Mouse (Mus musculus) midbrain, embryonic 16.5 days (tissue): ENCODE data around the gene Mdm1. TPM values are rescaled to one million over a fixed set of nuclear protein-coding genes. Genes with fewer than 3 reads are reported as not detected.
"Not testable (repeated sequence)": the region's sequence is repeated elsewhere in the genome, so short reads cannot be mapped to it uniquely, and the experiment has no call there.

Source experiments
- ATAC-seq: fragments of 200-750 bp; cut with Nextera tagmentation; 2 replicates; pipeline ENCODE4 v1.8.0; 2017; ENCODE audit warnings: moderate TSS enrichment
- H3K27ac ChIP-seq: fragments of 300-500 bp; sonication (generic); 2 replicates; pipeline ENCODE4 v1.5.1; 2014; ENCODE audit warnings: mild to moderate bottlenecking, low read length, mixed read lengths
- H3K27me3 ChIP-seq: fragments of 300-500 bp; sonication (generic); 2 replicates; pipeline ENCODE4 v1.6.1; 2014; ENCODE audit warnings: low read depth, low read length, mixed read lengths; ENCODE audit not compliant: control insufficient read depth, insufficient read depth
- H3K36me3 ChIP-seq: fragments of 300-500 bp; sonication (generic); 2 replicates; pipeline ENCODE4 v1.6.1; 2014; ENCODE audit warnings: mild to moderate bottlenecking, low read length, moderate library complexity, mixed read lengths; ENCODE audit not compliant: control insufficient read depth, insufficient read depth
- H3K4me1 ChIP-seq: fragments of 300-500 bp; sonication (generic); 2 replicates; pipeline ENCODE4 v1.6.1; 2014; ENCODE audit warnings: mild to moderate bottlenecking, low read length, mixed read lengths; ENCODE audit not compliant: control insufficient read depth, insufficient read depth
- H3K4me2 ChIP-seq: fragments of 300-500 bp; sonication (generic); 2 replicates; pipeline ENCODE4 v1.6.1; 2014; ENCODE audit warnings: mild to moderate bottlenecking, low read length, mixed read lengths
- H3K4me3 ChIP-seq: fragments of 300-500 bp; sonication (generic); 2 replicates; pipeline ENCODE4 v1.5.1; 2014; ENCODE audit warnings: low read depth, mild to moderate bottlenecking, low read length, moderate library complexity, mixed read lengths
- H3K9ac ChIP-seq: fragments of 300-500 bp; sonication (generic); 2 replicates; pipeline ENCODE4 v1.6.1; 2014; ENCODE audit warnings: low read depth, low read length, mixed read lengths
- H3K9me3 ChIP-seq: fragments of 300-500 bp; sonication (generic); replicated peaks from 2 replicates; pipeline ENCODE4 v1.6.1; 2014; ENCODE audit warnings: mild to moderate bottlenecking, low read length, mixed read lengths; ENCODE audit not compliant: control insufficient read depth, poor library complexity, severe bottlenecking
- WGBS: fragments of 180-500 bp; shearing (Covaris S2); extraction: QIAGEN DNeasy Blood & Tissue Kit; methylation state at CpG from one replicate; pipeline ENCODE4 v1.1.7; 2014; 5-methylcytosine and 5-hydroxymethylcytosine counted together
- polyA plus RNA-seq: library from polyadenylated mRNA; unstranded; fragments of >200 nt; fragmentation: Nextera tagmentation; extraction: Ambion mirVana; gene quantifications from 2 replicates; pipeline ENCODE4 v1.2.1, GENCODE M21; 2015

Gene Mdm1
- polyA plus RNA-seq, 1 experiment from 2014 or later, result 30.6 TPM

DNA sequence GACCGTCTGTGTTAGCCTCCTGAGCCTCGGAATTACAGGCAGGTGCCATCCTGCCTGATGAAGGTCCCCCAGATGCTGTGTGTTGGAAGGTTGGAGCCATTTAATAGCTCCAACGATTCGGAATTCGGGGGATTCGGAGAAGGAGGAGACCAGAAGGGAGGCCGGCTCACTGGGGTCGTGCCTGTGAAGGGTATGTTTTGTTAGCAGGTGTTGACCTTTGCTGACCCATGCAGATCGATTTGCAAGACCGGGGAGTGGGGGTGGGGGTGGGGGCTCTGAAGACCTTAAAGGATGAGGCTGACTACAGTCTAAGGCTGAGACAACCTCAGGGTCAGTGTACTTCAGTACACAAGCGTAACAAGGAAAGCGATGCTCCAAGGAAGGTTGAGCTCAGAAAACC lies 27.6 kb downstream of the Mdm1 start:
- Histone ChIP-seq H3K4me1 (no peaks in the 10 kb centered on the region), H3K4me2 (no peak overlapping the region), H3K27me3 (no peaks in the 10 kb centered on the region), H3K4me3 (no peak overlapping the region), H3K27ac (no peak overlapping the region), H3K9me3 (no peaks in the 10 kb centered on the region), H3K9ac (no peak overlapping the region), H3K36me3 (peaks cover 8% of the 10 kb centered on the region; the same call in 1 of the 2 replicates)
- WGBS, result 71% methylated on average over 12 of the region's 12 CpGs
- no peak for ATAC-seq

DNA sequence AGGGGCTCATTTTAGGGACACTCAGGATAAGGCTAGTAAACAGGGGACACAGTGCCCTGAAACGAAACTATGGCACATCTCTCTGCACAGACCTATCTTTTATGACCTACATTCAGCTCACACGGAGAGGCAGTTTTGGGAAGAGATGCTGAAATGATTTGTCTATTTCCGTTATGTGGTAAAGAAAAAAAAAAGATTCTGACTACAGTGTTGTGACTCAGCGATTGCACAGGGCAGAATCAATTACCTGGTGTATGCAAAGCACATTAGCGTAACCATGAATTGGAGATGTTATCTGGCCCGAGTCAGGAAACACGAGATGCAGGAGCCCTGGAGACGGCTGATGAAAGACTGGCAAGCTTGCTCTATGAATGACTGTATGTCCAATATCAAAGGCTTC lies 30.8 kb downstream of the Mdm1 start:
- 76% methylated on average over 8 of the region's 8 CpGs for WGBS
- H3K27ac ChIP-seq, result no peak overlapping the region
- no peaks in the 10 kb centered on the region for H3K27me3 ChIP-seq
- H3K9me3 ChIP-seq, result no peaks in the 10 kb centered on the region
- H3K4me2 ChIP-seq, result no peak overlapping the region
- no peak overlapping the region for H3K9ac ChIP-seq
- H3K4me3 ChIP-seq, result no peak overlapping the region
- no peaks in the 10 kb centered on the region for H3K36me3 ChIP-seq
- H3K4me1 ChIP-seq, result no peaks in the 10 kb centered on the region
- ATAC-seq, result no peak

DNA sequence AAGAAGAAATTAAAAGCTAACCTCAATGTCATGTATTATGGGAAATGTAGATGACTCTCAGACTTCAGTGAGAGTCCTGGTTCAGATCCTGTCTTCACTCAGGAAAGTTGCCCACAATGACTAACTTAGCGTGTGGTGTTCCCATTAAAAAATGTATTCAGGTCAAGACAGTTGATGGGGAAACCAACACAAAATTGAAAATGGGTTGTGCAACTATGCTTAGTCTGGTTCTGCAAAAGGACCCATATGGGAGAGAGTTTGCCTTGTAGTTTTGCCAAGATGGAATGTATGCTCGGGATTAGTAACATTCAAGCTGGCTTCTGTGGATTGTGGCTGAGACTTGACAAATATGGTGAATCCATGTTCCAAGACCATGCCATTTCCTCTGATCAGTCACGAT lies 31.3 kb downstream of the Mdm1 start:
- Histone ChIP-seq H3K27ac (no peak overlapping the region), H3K4me2 (no peak overlapping the region), H3K4me3 (no peak overlapping the region), H3K9ac (no peak overlapping the region), H3K9me3 (no peaks in the 10 kb centered on the region), H3K4me1 (no peaks in the 10 kb centered on the region), H3K36me3 (no peaks in the 10 kb centered on the region), H3K27me3 (no peaks in the 10 kb centered on the region)
- ATAC-seq, result no peak
- 96% methylated on average over 3 of the region's 3 CpGs for WGBS

DNA sequence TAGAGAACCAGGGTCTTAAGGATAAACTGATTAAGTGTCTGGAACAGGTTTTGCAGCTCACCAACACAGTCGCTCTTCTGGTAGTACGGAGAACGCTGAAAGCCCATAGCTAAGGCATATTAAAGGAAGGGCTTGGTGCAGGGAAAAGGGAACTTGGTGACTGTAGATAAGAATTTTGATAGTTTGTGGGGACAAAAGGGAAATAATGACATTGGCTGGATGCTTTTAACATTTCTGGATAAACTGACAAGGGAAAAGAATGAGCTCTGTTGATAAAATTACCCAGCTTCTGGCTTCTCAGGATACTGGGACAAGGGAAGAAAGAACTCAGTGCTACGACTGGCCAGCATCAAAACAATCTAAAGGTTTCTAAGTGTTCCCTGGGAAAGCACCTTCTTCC lies 33.9 kb downstream of the Mdm1 start:
- WGBS, result 87% methylated on average over 4 of the region's 4 CpGs
- not testable (repeated sequence) for ATAC-seq, H3K4me1 ChIP-seq

DNA sequence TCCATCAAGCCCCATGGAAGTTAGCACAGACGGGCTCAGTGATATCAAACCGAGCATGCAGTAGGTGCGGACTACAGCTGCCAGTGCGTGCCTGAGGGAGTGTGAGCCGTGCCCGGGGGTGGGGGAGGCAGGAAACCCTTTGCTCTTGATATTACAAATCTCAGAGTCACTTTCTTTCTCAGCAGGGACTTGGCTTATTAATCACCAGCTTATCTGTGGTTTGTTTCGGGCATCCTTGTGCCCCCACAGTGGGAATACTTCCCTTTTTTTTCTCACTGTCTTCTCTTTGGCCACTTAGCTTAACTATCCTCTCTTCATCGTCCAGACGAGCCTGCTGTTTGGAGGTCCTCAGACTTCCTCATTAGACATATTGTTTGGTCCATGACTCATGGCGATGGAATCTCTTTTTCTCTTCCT lies 37.1 kb downstream of the Mdm1 start:
- Histone ChIP-seq H3K36me3 (no peaks in the 10 kb centered on the region), H3K9ac (no peak overlapping the region), H3K27me3 (no peaks in the 10 kb centered on the region), H3K4me2 (no peak overlapping the region), H3K4me1 (no peaks in the 10 kb centered on the region), H3K4me3 (no peak overlapping the region), H3K27ac (no peak overlapping the region), H3K9me3 (no peaks in the 10 kb centered on the region)
- ATAC-seq, result no peak
- WGBS, result 83% methylated on average over 10 of the region's 10 CpGs

More for the DNA sequence above, 33.9 kb downstream of the Mdm1 start:
- H3K4me3 ChIP-seq, H3K9me3 ChIP-seq, H3K27me3 ChIP-seq, H3K9ac ChIP-seq, H3K36me3 ChIP-seq, H3K4me2 ChIP-seq, H3K27ac ChIP-seq: not testable (repeated sequence)

DNA sequence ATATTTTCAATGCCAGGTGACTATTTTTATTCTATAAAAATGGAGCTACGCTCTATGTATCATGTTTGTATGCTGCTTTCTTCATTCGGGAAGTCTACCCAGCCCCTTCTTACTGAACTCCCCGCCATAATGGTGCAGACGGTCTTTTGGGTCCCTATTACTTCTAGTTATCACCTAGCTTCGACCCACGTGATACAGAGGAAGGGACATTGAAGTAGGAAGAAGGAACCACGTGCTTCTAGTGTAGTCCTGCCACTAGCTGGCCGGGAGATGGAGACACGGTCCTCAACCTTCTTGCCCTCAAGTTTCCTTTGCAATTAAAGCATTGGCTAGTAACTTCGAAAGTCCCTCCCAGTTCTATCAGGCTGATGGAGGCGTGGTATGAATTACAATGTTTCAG lies 37.7 kb downstream of the Mdm1 start:
- 93% methylated on average over 11 of the region's 11 CpGs for WGBS
- no peak overlapping the region for H3K4me2 ChIP-seq

DNA sequence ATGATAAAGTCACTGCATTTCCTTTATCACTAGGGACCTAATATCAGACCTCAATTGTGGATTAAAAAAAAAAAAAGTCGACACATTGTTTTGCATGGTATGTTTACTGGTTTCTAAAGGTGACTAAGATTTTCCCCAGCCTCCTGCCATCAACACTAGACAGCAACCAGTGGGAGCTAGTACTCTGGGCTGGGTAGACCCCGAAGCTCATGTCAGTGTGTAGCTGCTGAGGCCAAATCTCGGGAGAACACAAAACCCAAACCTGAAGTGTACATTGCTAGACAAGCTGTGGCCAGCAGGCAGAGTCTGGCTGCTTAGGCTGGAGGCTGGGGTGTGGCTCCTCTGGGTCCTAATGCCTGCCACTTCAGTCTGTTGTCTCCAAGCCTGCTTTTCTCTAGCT lies 53.5 kb downstream of the Mdm1 start:
- not testable (repeated sequence) for H3K9me3 ChIP-seq, ATAC-seq, H3K4me2 ChIP-seq, H3K27me3 ChIP-seq, H3K4me1 ChIP-seq, H3K9ac ChIP-seq, H3K27ac ChIP-seq, H3K4me3 ChIP-seq, H3K36me3 ChIP-seq
- WGBS, result 26% methylated on average over 3 of the region's 3 CpGs

More for the DNA sequence above, 37.7 kb downstream of the Mdm1 start:
- ATAC-seq, result no peak
- H3K27ac ChIP-seq, result no peak overlapping the region
- H3K9ac ChIP-seq, result no peak overlapping the region
- no peaks in the 10 kb centered on the region for H3K9me3 ChIP-seq
- H3K27me3 ChIP-seq, result no peaks in the 10 kb centered on the region
- no peak overlapping the region for H3K4me3 ChIP-seq
- H3K36me3 ChIP-seq, result no peaks in the 10 kb centered on the region
- no peaks in the 10 kb centered on the region for H3K4me1 ChIP-seq

DNA sequence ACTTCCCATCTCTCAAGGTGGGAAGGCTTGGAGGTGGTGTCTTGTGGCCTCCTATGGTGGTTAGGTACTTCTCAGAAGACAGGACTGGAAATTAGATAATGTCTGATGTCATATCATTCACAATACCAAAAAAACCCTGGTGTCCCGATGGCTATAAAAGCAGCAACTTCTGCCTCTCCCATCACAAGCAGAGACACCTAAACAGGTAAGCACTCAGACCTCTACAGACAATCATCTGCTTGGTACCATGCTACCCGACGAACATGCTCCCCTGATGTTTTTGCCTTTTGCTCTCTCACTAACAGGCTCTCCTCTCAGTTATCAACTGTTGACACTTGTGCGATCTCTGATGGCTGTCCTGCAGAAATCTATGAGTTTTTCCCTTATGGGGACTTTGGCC lies 63.0 kb downstream of the Mdm1 start, which contains the start of gene Il22:
Gene Il22, plus strand, starts transcription at position 301 of the 400 bp plus-strand sequence.
- no peak within 1 kb of the TSS for H3K9ac ChIP-seq
- H3K27me3 ChIP-seq, result no peaks in the 10 kb centered on the region
- no peak for ATAC-seq
- H3K27ac ChIP-seq, result no peak within 1 kb of the TSS
- H3K9me3 ChIP-seq, result no peaks in the 10 kb centered on the region
- no peak within 1 kb of the TSS for H3K4me3 ChIP-seq
- WGBS, result 93% methylated on average over 4 of the region's 4 CpGs
- no peaks in the 10 kb centered on the region for H3K36me3 ChIP-seq
- no peaks in the 10 kb centered on the region for H3K4me1 ChIP-seq
- no peak within 1 kb of the TSS for H3K4me2 ChIP-seq

DNA sequence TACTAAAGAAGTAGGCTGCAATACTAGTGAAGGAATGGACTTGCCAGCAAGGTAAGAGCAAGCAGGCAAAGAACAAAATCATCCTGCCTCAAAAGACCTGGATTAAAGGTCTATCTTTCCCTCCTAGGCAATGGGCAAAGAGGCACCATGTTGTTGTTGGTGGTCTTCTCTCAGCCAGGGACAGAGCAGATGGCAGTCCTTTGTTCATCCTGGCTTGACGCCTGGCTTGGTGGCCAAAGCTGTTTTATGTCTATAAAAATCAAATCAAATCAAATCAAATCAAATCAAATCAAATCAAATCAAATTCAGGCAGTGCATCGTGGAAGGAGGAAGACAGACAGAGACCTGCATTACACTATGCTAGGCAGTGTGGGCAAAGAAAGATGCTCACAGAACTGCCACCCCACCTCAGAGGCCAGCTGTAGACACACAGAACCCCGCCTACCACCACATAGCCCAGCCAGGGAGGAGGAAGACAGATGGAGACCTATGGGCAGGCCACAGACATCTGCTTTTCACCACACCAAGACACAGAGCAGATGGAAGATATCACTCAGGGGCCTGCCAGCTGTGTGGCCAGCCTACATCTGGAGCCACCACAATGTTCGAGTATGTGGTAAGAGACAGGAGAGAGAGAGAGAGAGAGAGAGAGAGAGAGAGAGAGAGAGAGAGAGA lies 74.2 kb downstream of the Mdm1 start:
- not testable (repeated sequence) for H3K27me3 ChIP-seq, H3K36me3 ChIP-seq, H3K27ac ChIP-seq, H3K9me3 ChIP-seq, H3K4me3 ChIP-seq, H3K9ac ChIP-seq, ATAC-seq, H3K4me2 ChIP-seq, H3K4me1 ChIP-seq
- WGBS, result 64% methylated on average over 2 of the region's 4 CpGs
